8 mouse cellular contexts compared by ENCODE assay signal in genomic region chr19:47511294-47511675, GRCm38 (mm10). TPM values are rescaled to one million over a fixed set of nuclear protein-coding genes. Genes with fewer than 3 reads are reported as not detected.
DNase-seq lines count a peak whose midpoint lies in the region; ATAC-seq lines count a peak whose summit lies in the region.
"Had no signal": no experiment of that assay in that cellular context is flagged by ENCODE, and none has a peak within 500 bp of the region (broad histone marks: within the 10 kb centered on the region; RNA-seq: fewer than 3 reads in every experiment).

No protein-coding gene starts in this region.

- H3K4me3 ChIP-seq in limb, embryonic 12.5 days (replicated peaks) = no peak overlapping the region
- no peak overlapping the region for H3K4me3 ChIP-seq in limb, embryonic 10.5 days
- no peak overlapping the region for H3K4me3 ChIP-seq in embryonic facial prominence, embryonic 14.5 days (ENCODE audit: low read depth, low read length)
- no peak overlapping the region for H3K4me3 ChIP-seq in intestine, embryonic 16.5 days (ENCODE audit: low read length)
- no peak overlapping the region for H3K4me3 ChIP-seq in stomach, embryonic 15.5 days (replicated peaks)
- H3K4me3 ChIP-seq: myocyte had no signal

- no peak for ATAC-seq in limb, embryonic 12.5 days (ENCODE audit: insufficient number of reproducible peaks, insufficient read depth, low FRiP score, low TSS enrichment, low read depth)
- ATAC-seq in embryonic facial prominence, embryonic 14.5 days (ENCODE audit: low read depth) = no peak
- no peak for ATAC-seq in intestine, embryonic 16.5 days
- no peak for ATAC-seq in stomach, embryonic 15.5 days (ENCODE audit: insufficient read depth, low FRiP score, low read depth)

- 83% methylated on average over 7 of the region's 7 CpGs for WGBS in limb, embryonic 12.5 days
- 78% methylated on average over 7 of the region's 7 CpGs for WGBS in limb, embryonic 10.5 days
- WGBS in embryonic facial prominence, embryonic 14.5 days = 48% methylated on average over 7 of the region's 7 CpGs
- WGBS in intestine, embryonic 16.5 days = 73% methylated on average over 7 of the region's 7 CpGs
- 71% methylated on average over 7 of the region's 7 CpGs for WGBS in stomach, embryonic 15.5 days

- H3K27ac ChIP-seq in limb, embryonic 12.5 days = 0 out of 2 replicates have a peak overlapping the region, but pooled peaks have one; percentile 64
- H3K27ac ChIP-seq in limb, embryonic 10.5 days = no peak overlapping the region
- H3K27ac ChIP-seq in embryonic facial prominence, embryonic 14.5 days (replicated peaks; ENCODE audit: low read depth, low read length) = peak overlapping the region; percentile 80
- peak overlapping the region; percentile 79 for H3K27ac ChIP-seq in intestine, embryonic 16.5 days (ENCODE audit: low read length)
- peak overlapping the region; percentile 89 for H3K27ac ChIP-seq in stomach, embryonic 15.5 days

- peaks cover 11% of the 10 kb centered on the region; the same call in 1 of the 2 replicates for H3K4me1 ChIP-seq in limb, embryonic 12.5 days (replicated peaks)
- peaks cover 14% of the 10 kb centered on the region for H3K4me1 ChIP-seq in limb, embryonic 10.5 days
- H3K4me1 ChIP-seq in embryonic facial prominence, embryonic 14.5 days (ENCODE audit: control insufficient read depth, insufficient read depth, low read length) = peaks cover 15% of the 10 kb centered on the region; the same call in 1 of the 2 replicates
- peaks cover 32% of the 10 kb centered on the region for H3K4me1 ChIP-seq in intestine, embryonic 16.5 days (ENCODE audit: control insufficient read depth, insufficient read depth, low read length)
- H3K4me1 ChIP-seq in stomach, embryonic 15.5 days = peaks cover 32% of the 10 kb centered on the region

- no peaks in the 10 kb centered on the region for H3K9me3 ChIP-seq in limb, embryonic 12.5 days
- no peaks in the 10 kb centered on the region for H3K9me3 ChIP-seq in limb, embryonic 10.5 days (replicated peaks)
- H3K9me3 ChIP-seq in embryonic facial prominence, embryonic 14.5 days (ENCODE audit: control insufficient read depth, low read length) = no peaks in the 10 kb centered on the region
- no peaks in the 10 kb centered on the region for H3K9me3 ChIP-seq in intestine, embryonic 16.5 days (ENCODE audit: control insufficient read depth, low read length)
- no peaks in the 10 kb centered on the region for H3K9me3 ChIP-seq in stomach, embryonic 15.5 days

- no peak for DNase-seq in limb, embryonic 10.5 days (ENCODE audit: low spot score)
- no peak for DNase-seq in embryonic facial prominence, embryonic 14.5 days (ENCODE audit: low spot score)
- DNase-seq in frontal cortex, postnatal 25 days (ENCODE audit: low spot score in 2 of 2) = no peak
- no peak for DNase-seq in yolk sac, embryonic 10.5 days (ENCODE audit: low spot score)

- H3K27me3 ChIP-seq in limb, embryonic 12.5 days = no peaks in the 10 kb centered on the region
- H3K27me3 ChIP-seq in limb, embryonic 10.5 days (ENCODE audit: low read depth, poor library complexity, severe bottlenecking) = no peaks in the 10 kb centered on the region
- no peaks in the 10 kb centered on the region for H3K27me3 ChIP-seq in embryonic facial prominence, embryonic 14.5 days (replicated peaks; ENCODE audit: control insufficient read depth, insufficient read depth, low read length)
- no peaks in the 10 kb centered on the region for H3K27me3 ChIP-seq in intestine, embryonic 16.5 days (replicated peaks; ENCODE audit: control insufficient read depth, insufficient read depth, low read length)
- H3K27me3 ChIP-seq in stomach, embryonic 15.5 days (replicated peaks) = no peaks in the 10 kb centered on the region

- peaks cover 66% of the 10 kb centered on the region for H3K36me3 ChIP-seq in limb, embryonic 12.5 days
- peaks cover 75% of the 10 kb centered on the region for H3K36me3 ChIP-seq in limb, embryonic 10.5 days
- peaks cover 54% of the 10 kb centered on the region for H3K36me3 ChIP-seq in embryonic facial prominence, embryonic 14.5 days (ENCODE audit: control insufficient read depth, insufficient read depth, low read length)
- H3K36me3 ChIP-seq in intestine, embryonic 16.5 days (ENCODE audit: control insufficient read depth, insufficient read depth, low read length) = no peaks in the 10 kb centered on the region
- H3K36me3 ChIP-seq in stomach, embryonic 15.5 days = peaks cover 11% of the 10 kb centered on the region; the same call in 1 of the 2 replicates

- H3K9ac ChIP-seq in limb, embryonic 12.5 days (replicated peaks) = no peak overlapping the region
- H3K9ac ChIP-seq in embryonic facial prominence, embryonic 14.5 days (ENCODE audit: low read depth, low read length) = no peak overlapping the region
- H3K9ac ChIP-seq in intestine, embryonic 16.5 days (ENCODE audit: low read depth, low read length) = no peak overlapping the region
- no peak overlapping the region for H3K9ac ChIP-seq in stomach, embryonic 15.5 days

- no peak overlapping the region for H3K4me2 ChIP-seq in limb, embryonic 12.5 days
- H3K4me2 ChIP-seq in embryonic facial prominence, embryonic 14.5 days (ENCODE audit: low read depth, low read length) = peak overlapping the region; percentile 11
- H3K4me2 ChIP-seq in intestine, embryonic 16.5 days (ENCODE audit: low read depth, low read length) = no peak overlapping the region
- no peak overlapping the region for H3K4me2 ChIP-seq in stomach, embryonic 15.5 days

RNA-seq across cellular contexts. Expression of gene Stn1, which starts 26.0 kb away (rescaled TPM):
- polyA plus RNA-seq in limb, embryonic 12.5 days (2016; fragmentation: Nextera tagmentation; extraction: Ambion mirVana) = 55.1 and 55.3 TPM in 2 replicates
- 62.3 and 74.5 TPM in 2 replicates for polyA plus RNA-seq in limb, embryonic 10.5 days (2016; fragmentation: Nextera tagmentation; extraction: Ambion mirVana)
- polyA plus RNA-seq in embryonic facial prominence, embryonic 14.5 days (2014; fragmentation: Nextera tagmentation; extraction: Ambion mirVana) = 48.1 and 52.3 TPM in 2 replicates
- 39.2 and 43.9 TPM in 2 replicates for polyA plus RNA-seq in intestine, embryonic 16.5 days (2015; fragmentation: Nextera tagmentation; extraction: Ambion mirVana)
- polyA plus RNA-seq in stomach, embryonic 15.5 days (2015; fragmentation: Nextera tagmentation; extraction: Ambion mirVana) = 52.7 and 55.8 TPM in 2 replicates

RNA-seq across cellular contexts. Expression of gene Sh3pxd2a, which starts 47.1 kb away (rescaled TPM):
- polyA plus RNA-seq in limb, embryonic 12.5 days (2016; fragmentation: Nextera tagmentation; extraction: Ambion mirVana) = 6.8 and 7.7 TPM in 2 replicates
- polyA plus RNA-seq in limb, embryonic 10.5 days (2016; fragmentation: Nextera tagmentation; extraction: Ambion mirVana) = 3.1 and 3.8 TPM in 2 replicates
- polyA plus RNA-seq in embryonic facial prominence, embryonic 14.5 days (2014; fragmentation: Nextera tagmentation; extraction: Ambion mirVana) = 19.5 and 20.3 TPM in 2 replicates
- polyA plus RNA-seq in intestine, embryonic 16.5 days (2015; fragmentation: Nextera tagmentation; extraction: Ambion mirVana) = 3.0 and 3.6 TPM in 2 replicates
- 6.8 and 6.9 TPM in 2 replicates for polyA plus RNA-seq in stomach, embryonic 15.5 days (2015; fragmentation: Nextera tagmentation; extraction: Ambion mirVana)
